Mouse (Mus musculus): ENCODE measurements around the gene Crb3. TPM values are rescaled to one million over a fixed set of nuclear protein-coding genes. Genes with fewer than 3 reads are reported as not detected.

Gene Crb3
- polyA plus RNA-seq, 1 experiment, result 395 TPM

DNA sequence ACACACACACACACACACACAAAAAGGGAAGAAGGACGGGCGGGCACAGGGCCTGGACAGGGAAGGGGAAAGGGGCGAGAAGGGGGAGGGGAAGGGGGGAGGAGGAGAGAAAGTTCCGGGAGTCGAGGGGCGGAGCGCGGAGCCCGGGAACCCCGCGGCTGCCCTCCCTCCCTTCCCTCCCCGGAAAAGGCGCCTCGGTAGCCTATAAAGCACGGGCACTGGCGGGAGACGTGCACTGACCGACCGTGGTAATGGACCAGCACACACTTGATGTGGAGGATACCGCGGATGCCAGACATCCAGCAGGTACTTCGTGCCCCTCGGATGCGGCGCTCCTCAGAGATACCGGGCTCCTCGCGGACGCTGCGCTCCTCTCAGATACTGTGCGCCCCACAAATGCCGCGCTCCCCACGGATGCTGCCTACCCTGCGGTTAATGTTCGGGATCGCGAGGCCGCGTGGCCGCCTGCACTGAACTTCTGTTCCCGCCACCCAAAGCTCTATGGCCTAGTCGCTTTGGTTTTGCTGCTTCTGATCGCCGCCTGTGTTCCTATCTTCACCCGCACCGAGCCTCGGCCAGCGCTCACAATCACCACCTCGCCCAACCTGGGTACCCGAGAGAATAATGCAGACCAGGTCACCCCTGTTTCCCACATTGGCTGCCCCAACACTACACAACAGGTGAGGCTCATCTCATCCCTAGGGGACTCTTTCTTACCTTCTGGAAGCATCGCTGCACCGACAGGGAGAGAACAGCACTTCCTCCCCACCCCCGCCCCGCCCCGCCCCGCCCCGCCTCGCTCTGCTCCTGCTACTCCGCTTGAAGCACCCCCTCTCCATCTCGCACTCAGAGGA, 46.5 kb downstream of the Crb3 start, which contains the start of gene Tnfsf9:
Tnfsf9 (plus strand) TSS at position 145 of the 854 bp plus-strand sequence.
- no peak for TF ChIP-seq CTCF (IDR thresholded peaks at IDR 0.05; ENCODE audit: extremely low read depth, insufficient read length, insufficient replicate concordance, low read depth, low read length)
- TF ChIP-seq POLR2A (IDR thresholded peaks at IDR 0.05; ENCODE audit: low read depth, low read length), result no peak; the same call in 1 of the 2 replicates
- WGBS, result under 1% methylated on average over 60 of the region's 61 CpGs
- Histone ChIP-seq H3K4me1 (ENCODE audit: control insufficient read depth, insufficient read depth, insufficient read length, low read length) (peaks cover 4% of the 10 kb centered on the region; the same call in 1 of the 2 replicates), H3K4me3 (ENCODE audit: low read depth, low read length) (peak within 1 kb of the TSS; percentile 71), H3K27me3 (ENCODE audit: control insufficient read depth, insufficient read depth, low read length) (no peaks in the 10 kb centered on the region), H3K36me3 (ENCODE audit: control insufficient read depth, insufficient read depth, low read length) (no peaks in the 10 kb centered on the region), H3K27ac (ENCODE audit: insufficient read depth, low read depth, low read length) (no peak within 1 kb of the TSS)

DNA sequence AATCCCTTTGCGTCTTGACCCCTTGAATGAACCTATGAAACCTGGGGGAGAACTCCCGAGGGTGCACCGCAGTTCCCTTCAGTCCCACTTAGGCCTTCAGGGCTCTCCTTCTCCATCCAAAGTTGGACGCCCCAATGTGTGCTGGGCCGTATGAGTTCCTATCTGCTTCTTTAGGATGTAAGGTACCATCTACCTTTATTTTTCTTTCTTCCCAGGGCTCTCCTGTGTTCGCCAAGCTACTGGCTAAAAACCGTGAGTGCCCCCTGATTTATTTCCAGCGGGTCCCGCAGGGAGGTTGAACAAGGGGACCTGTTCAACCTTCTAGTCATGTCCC, 47.1 kb downstream of the Crb3 start:
- H3K36me3 ChIP-seq (ENCODE audit: control insufficient read depth, insufficient read depth, low read length), result no peaks in the 10 kb centered on the region
- no peak overlapping the region for H3K27ac ChIP-seq (ENCODE audit: insufficient read depth, low read depth, low read length)
- H3K27me3 ChIP-seq (ENCODE audit: control insufficient read depth, insufficient read depth, low read length), result no peaks in the 10 kb centered on the region
- peak overlapping the region; percentile 71 for H3K4me3 ChIP-seq (ENCODE audit: low read depth, low read length)
- no peak for TF ChIP-seq POLR2A (IDR thresholded peaks at IDR 0.05; ENCODE audit: low read depth, low read length)
- TF ChIP-seq CTCF (IDR thresholded peaks at IDR 0.05; ENCODE audit: extremely low read depth, insufficient read length, insufficient replicate concordance, low read depth, low read length), result no peak
- 38% methylated on average over 9 of the region's 9 CpGs for WGBS
- H3K4me1 ChIP-seq (ENCODE audit: control insufficient read depth, insufficient read depth, insufficient read length, low read length), result peaks cover 4% of the 10 kb centered on the region; the same call in 1 of the 2 replicates

DNA sequence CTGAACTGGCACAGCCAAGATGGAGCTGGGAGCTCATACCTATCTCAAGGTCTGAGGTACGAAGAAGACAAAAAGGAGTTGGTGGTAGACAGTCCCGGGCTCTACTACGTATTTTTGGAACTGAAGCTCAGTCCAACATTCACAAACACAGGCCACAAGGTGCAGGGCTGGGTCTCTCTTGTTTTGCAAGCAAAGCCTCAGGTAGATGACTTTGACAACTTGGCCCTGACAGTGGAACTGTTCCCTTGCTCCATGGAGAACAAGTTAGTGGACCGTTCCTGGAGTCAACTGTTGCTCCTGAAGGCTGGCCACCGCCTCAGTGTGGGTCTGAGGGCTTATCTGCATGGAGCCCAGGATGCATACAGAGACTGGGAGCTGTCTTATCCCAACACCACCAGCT, 48.2 kb downstream of the Crb3 start:
- Histone ChIP-seq H3K36me3 (ENCODE audit: control insufficient read depth, insufficient read depth, low read length) (no peaks in the 10 kb centered on the region), H3K27ac (ENCODE audit: insufficient read depth, low read depth, low read length) (no peak overlapping the region), H3K4me1 (ENCODE audit: control insufficient read depth, insufficient read depth, insufficient read length, low read length) (peaks cover 4% of the 10 kb centered on the region), H3K27me3 (ENCODE audit: control insufficient read depth, insufficient read depth, low read length) (no peaks in the 10 kb centered on the region), H3K4me3 (ENCODE audit: low read depth, low read length) (no peak overlapping the region)
- TF ChIP-seq CTCF (IDR thresholded peaks at IDR 0.05; ENCODE audit: extremely low read depth, insufficient read length, insufficient replicate concordance, low read depth, low read length) (no peak), POLR2A (IDR thresholded peaks at IDR 0.05; ENCODE audit: low read depth, low read length) (no peak)
- 87% methylated on average over 5 of the region's 5 CpGs for WGBS

DNA sequence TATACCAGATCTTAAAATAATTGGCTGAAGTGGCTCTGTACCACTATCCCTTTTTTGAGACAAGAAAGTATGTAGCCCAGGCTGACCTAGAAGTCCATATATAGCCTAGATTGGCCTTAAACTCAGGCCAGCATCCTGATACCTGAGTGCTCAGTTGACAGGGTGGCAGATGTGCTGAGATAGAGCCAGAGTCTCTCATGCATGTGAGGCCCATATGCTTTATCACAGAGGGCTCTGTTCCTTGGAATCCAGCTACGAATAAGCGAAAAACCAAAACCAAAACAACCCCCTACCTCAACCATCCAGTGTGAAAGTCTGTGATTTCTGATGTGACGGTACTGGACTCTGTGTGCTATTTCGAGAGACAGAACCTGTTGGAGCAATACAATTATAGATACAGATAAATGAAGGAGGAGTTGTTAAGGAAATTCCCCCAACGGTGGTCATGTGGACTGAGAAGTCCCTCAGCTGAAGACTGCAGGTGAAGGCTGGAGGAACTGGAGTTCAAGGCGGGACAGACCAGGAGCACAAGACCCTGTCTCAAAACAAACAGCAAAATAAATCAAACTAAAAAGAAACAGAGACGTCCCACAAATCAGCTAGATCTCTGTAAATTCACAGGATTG, 49.2 kb downstream of the Crb3 start:
- no peak overlapping the region for H3K27ac ChIP-seq (ENCODE audit: insufficient read depth, low read depth, low read length)

DNA sequence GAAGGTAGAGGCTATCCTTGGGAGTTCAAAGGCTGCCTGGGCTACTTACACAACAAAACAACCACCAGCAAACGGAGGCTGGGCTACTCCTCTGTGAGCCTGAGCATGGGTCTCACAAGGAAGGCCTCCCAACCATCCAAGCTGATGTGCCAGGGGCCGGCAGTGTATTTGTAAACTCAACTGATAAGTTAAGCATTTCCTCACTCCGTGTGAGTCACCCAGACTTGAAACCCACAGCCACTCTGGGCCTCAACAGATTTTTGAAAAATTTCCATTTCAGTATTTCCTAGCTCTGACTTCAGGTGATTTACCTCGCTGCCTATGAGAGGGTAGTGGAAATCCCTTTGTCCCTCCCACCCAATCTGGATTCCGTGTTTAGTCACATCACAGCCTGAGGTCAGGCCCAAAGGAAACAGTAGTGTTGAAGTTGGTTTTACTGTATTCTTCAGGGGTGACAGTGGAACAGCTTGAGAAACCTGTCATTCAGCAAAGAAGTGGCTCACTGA, 49.8 kb downstream of the Crb3 start:
- Histone ChIP-seq H3K27ac (ENCODE audit: insufficient read depth, low read depth, low read length) (no peak overlapping the region), H3K36me3 (ENCODE audit: control insufficient read depth, insufficient read depth, low read length) (no peaks in the 10 kb centered on the region), H3K4me1 (ENCODE audit: control insufficient read depth, insufficient read depth, insufficient read length, low read length) (peaks cover 4% of the 10 kb centered on the region), H3K27me3 (ENCODE audit: control insufficient read depth, insufficient read depth, low read length) (no peaks in the 10 kb centered on the region), H3K4me3 (ENCODE audit: low read depth, low read length) (no peak overlapping the region)
- WGBS, result 61% methylated on average over 5 of the region's 5 CpGs
- no peak for TF ChIP-seq POLR2A (IDR thresholded peaks at IDR 0.05; ENCODE audit: low read depth, low read length)
- TF ChIP-seq CTCF (IDR thresholded peaks at IDR 0.05; ENCODE audit: extremely low read depth, insufficient read length, insufficient replicate concordance, low read depth, low read length), result no peak

More for the DNA sequence above, 49.2 kb downstream of the Crb3 start:
- Histone ChIP-seq H3K36me3 (ENCODE audit: control insufficient read depth, insufficient read depth, low read length) (no peaks in the 10 kb centered on the region), H3K4me3 (ENCODE audit: low read depth, low read length) (no peak overlapping the region), H3K27me3 (ENCODE audit: control insufficient read depth, insufficient read depth, low read length) (no peaks in the 10 kb centered on the region), H3K4me1 (ENCODE audit: control insufficient read depth, insufficient read depth, insufficient read length, low read length) (peaks cover 4% of the 10 kb centered on the region)
- TF ChIP-seq CTCF (IDR thresholded peaks at IDR 0.05; ENCODE audit: extremely low read depth, insufficient read length, insufficient replicate concordance, low read depth, low read length), result no peak
- no peak for TF ChIP-seq POLR2A (IDR thresholded peaks at IDR 0.05; ENCODE audit: low read depth, low read length)
- WGBS, result 89% methylated on average over 7 of the region's 7 CpGs

DNA sequence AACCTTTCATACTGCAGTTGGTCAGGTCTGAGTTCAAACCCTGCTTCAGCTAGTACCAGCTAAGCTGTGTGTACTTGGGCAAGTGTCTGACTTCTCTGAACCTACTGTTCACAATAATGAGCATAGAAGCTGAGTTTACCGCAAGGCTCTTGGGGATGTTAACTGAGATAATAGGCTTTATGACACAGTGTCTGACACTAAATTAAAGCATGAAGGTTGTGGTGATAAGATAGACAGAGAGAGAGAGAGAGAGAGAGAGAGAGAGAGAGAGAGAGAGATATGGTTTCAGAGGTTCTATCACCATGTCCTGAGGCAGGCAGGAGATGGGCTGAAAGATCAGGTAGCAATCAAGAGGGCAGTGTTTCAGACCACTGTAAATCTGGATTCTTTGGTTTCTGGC, 51.1 kb downstream of the Crb3 start:
- Histone ChIP-seq H3K27ac (ENCODE audit: insufficient read depth, low read depth, low read length) (no peak overlapping the region), H3K4me3 (ENCODE audit: low read depth, low read length) (no peak overlapping the region), H3K4me1 (ENCODE audit: control insufficient read depth, insufficient read depth, insufficient read length, low read length) (no peaks in the 10 kb centered on the region; the same call in 1 of the 2 replicates), H3K27me3 (ENCODE audit: control insufficient read depth, insufficient read depth, low read length) (no peaks in the 10 kb centered on the region), H3K36me3 (ENCODE audit: control insufficient read depth, insufficient read depth, low read length) (no peaks in the 10 kb centered on the region)
- TF ChIP-seq POLR2A (IDR thresholded peaks at IDR 0.05; ENCODE audit: low read depth, low read length) (no peak), CTCF (IDR thresholded peaks at IDR 0.05; ENCODE audit: extremely low read depth, insufficient read length, insufficient replicate concordance, low read depth, low read length) (no peak)
- WGBS, result 85% methylated on average over 1 of the region's 1 CpGs

Measured in small intestine, adult 2 months (tissue).